Mouse (Mus musculus) cerebellum, adult (tissue): ENCODE results near the gene Pdzd2.
A peak's percentile ranks its signal among the peaks of the same experiment; 100 is the strongest.

Source experiments
- ATAC-seq: cut with Nextera tagmentation; 2 replicates; pipeline ENCODE4 v1.9.2; 2017; ENCODE audit warnings: mild to moderate bottlenecking, moderate library complexity, mixed read lengths; ENCODE audit not compliant: insufficient number of reproducible peaks, low FRiP score, low TSS enrichment

The Pdzd2 gene

GRCm38 (mm10) chr15:12735208-12735607 lies 4.5 kb downstream of the Pdzd2 start:
- no peak for ATAC-seq

- no peak for ATAC-seq
These were observed 5.5 kb downstream of the Pdzd2 start for GRCm38 (mm10) chr15:12734221-12734620.

- no peak for ATAC-seq
These were observed 7.1 kb downstream of the Pdzd2 start for GRCm38 (mm10) chr15:12732613-12733012.

GRCm38 (mm10) chr15:12728381-12728780 lies 11.3 kb downstream of the Pdzd2 start:
- ATAC-seq, result no peak

- no peak for ATAC-seq
These were observed 14.5 kb downstream of the Pdzd2 start for GRCm38 (mm10) chr15:12725256-12725655.

- ATAC-seq, result no peak; the same call in 1 of the 2 replicates
These were observed 17.8 kb downstream of the Pdzd2 start for GRCm38 (mm10) chr15:12721684-12722500.

- ATAC-seq, result no peak
These were observed 20.9 kb downstream of the Pdzd2 start for GRCm38 (mm10) chr15:12718819-12719218.

- no peak for ATAC-seq
These were observed 22.3 kb downstream of the Pdzd2 start for GRCm38 (mm10) chr15:12717410-12717809.

GRCm38 (mm10) chr15:12716881-12717280 lies 22.8 kb downstream of the Pdzd2 start:
- no peak for ATAC-seq

GRCm38 (mm10) chr15:12714322-12714721 lies 25.4 kb downstream of the Pdzd2 start:
- no peak for ATAC-seq

GRCm38 (mm10) chr15:12713216-12713615 lies 26.5 kb downstream of the Pdzd2 start:
- no peak for ATAC-seq

GRCm38 (mm10) chr15:12710036-12710435 lies 29.7 kb downstream of the Pdzd2 start:
- ATAC-seq, result no peak

- ATAC-seq, result no peak
These were observed 31.4 kb downstream of the Pdzd2 start for GRCm38 (mm10) chr15:12708297-12708696.

- no peak for ATAC-seq
These were observed 32.8 kb downstream of the Pdzd2 start for GRCm38 (mm10) chr15:12706902-12707301.

GRCm38 (mm10) chr15:12700367-12700766 lies 39.4 kb downstream of the Pdzd2 start:
- peak; percentile 88 for ATAC-seq

GRCm38 (mm10) chr15:12697741-12698140 lies 42.0 kb downstream of the Pdzd2 start:
- no peak for ATAC-seq

- ATAC-seq, result no peak
These were observed 42.8 kb downstream of the Pdzd2 start for GRCm38 (mm10) chr15:12696889-12697288.

GRCm38 (mm10) chr15:12689716-12690381 lies 49.9 kb downstream of the Pdzd2 start:
- ATAC-seq, result no peak

GRCm38 (mm10) chr15:12682549-12682948 lies 57.2 kb downstream of the Pdzd2 start:
- no peak for ATAC-seq

GRCm38 (mm10) chr15:12681891-12682290 lies 57.8 kb downstream of the Pdzd2 start:
- no peak for ATAC-seq

GRCm38 (mm10) chr15:12680750-12681149 lies 59.0 kb downstream of the Pdzd2 start:
- ATAC-seq, result no peak

- no peak for ATAC-seq
These were observed 59.7 kb downstream of the Pdzd2 start for GRCm38 (mm10) chr15:12679996-12680395.
